Mouse (Mus musculus): ENCODE measurements around the gene Tmco4.

The Tmco4 gene

DNA sequence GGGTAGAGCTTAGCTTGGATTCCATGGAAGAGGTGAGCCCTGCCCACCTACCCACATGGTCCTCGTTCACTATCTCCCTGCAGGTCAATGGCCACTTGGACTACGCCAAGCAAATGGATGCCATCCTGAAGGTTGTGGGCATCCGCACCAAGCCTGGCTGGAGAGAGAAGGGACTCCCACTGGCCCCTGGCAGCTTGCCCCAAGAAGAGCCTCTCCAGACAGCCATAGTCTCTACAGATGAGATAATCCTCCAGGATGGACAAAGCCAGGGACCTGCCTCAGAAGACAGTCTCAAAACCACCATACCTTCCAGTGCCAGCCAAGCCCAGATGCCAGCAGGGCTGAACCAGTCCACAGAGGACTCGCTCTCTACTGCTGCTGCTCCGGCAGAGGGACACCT, 85.3 kb downstream of the Tmco4 start:
- no peak for DNase-seq (ENCODE audit: low spot score)

DNA sequence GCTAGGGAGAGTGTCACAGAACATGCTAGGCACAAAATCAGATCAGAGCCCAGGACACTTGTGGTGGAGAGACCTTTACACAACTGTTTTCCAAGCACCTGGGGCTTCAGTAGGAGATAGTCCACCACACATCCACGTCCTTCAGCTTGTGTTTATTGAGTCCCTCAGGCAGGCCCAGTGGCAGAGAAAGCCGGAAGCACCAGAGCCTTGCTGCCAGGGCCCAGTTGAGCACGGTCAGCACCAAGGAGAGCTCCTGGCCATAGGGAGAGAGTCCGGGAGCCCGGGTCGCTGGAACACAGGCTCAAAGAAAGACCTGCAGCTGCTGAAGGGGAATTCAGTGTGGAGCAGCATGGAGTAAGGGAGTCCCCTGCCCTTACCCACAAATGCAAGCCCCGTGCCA, 86.9 kb downstream of the Tmco4 start:
- no peak for DNase-seq (ENCODE audit: low spot score)

DNA sequence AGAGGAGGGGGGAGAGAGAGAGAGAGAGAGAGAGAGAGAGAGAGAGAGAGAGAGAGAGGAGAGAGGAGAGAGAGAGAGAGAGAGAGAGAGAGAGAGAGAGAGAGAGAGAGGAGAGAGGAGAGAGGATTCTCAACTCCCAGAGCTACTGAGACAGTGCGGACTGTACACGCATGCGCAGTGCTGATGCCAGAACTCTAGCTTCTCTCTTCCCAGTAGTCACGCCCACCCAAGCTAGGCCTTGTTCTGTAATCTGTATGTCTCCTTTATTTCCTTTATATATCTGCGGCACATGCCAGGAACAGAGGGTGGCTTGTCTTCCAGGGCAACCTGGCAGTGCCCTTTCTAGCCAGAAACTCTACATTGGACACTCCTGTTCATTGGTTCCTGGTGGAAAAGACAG, 92.1 kb downstream of the Tmco4 start:
- no peak for DNase-seq (ENCODE audit: low spot score)

DNA sequence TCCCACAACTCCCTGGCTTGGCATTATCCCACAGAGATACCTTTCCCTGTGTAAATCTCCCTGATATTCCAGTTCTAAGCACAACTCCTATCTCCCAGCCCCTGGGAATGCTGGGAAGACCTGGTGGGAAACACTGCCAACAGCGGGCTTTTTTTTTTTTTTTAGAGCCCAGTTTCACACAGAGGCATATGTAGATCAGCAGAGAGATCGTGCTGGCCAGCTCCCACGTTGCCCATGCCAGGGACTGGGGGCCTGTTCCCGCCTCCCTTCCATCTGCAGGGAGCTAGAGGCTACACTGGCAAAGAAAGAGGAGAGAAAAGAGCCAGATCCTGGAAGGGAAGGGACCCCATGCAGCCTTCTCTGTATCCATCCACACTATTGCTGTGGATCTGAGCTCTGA, 95.6 kb downstream of the Tmco4 start:
- no peak for DNase-seq (ENCODE audit: low spot score)

DNA sequence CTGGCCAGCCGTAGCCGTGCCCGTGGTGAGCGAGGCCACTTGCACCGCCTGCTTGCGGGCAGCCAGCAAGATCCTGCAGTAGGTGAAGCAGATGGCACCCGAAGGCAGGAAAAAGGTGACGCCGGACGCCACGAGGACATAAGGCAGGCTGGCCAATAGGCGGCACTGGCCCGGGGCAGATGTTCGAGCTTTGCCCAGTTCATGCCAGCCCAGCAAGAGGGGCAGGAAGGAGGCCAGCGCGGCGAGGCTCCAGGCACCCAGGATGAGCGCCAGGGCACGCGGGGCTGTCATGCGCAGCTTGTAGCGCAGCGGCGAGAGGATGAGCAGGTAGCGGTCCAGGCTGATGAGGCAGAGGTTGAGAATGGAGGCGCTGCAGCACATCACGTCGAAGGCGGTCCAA, 101.4 kb downstream of the Tmco4 start:
- DNase-seq (ENCODE audit: low spot score), result no peak

DNA sequence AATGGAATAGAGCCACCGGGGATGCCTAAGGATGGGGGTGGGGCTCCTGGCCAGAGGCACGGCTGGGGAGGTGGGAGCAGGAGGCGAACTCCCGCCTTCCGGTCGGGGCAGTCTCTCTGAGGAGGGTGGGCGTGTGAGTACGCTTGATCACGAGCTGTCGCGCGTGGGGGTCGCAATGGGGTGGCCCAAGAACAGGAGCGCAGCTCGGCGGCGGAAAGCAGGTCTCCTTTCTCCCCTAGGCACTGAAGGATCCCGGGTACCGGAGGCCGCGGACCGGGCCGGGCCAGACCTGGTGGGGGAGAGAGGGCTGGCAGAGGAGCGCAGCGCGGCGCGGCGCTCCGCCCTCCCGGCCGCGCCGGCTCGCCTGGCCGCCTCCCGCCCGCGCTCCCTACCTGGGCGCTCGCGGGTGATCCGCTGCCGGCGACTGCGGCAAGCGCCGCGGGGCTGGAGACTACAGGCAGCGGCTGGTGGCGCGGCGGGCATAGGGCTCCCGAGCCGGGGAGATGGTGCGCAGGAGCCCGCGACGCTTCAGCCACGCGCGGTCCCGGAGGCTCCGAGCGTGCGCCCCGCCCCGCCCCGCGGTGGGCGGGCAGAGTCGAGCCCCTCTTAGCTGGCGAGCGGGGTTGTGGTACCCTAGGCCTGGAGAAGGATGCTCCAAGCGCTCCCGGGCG, 102.5 kb downstream of the Tmco4 start, which contains the start of gene Htr6:
Gene Htr6, minus strand, starts transcription at position 530 of the 671 bp plus-strand sequence.
- DNase-seq (ENCODE audit: low spot score), result no peak

DNA sequence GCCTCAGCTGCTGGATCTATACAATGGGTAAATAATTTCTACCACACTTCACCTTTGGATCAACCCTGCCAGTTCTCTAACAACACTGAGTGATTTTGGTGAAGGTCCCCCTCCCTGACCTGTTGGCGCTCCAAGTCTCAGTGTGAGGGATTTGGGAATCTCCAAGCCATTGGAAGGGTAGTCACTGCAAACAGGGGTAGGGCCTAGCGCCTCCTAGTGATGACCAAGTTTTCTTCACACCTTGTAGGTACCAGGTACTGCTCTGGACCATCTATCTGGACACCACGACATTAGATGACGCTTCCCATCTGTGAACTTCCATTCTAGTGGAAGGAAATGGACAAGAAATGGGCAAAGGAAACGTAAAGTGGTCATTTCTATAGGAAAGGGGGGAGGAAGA, 103.2 kb downstream of the Tmco4 start:
- no peak for DNase-seq (ENCODE audit: low spot score)

DNA sequence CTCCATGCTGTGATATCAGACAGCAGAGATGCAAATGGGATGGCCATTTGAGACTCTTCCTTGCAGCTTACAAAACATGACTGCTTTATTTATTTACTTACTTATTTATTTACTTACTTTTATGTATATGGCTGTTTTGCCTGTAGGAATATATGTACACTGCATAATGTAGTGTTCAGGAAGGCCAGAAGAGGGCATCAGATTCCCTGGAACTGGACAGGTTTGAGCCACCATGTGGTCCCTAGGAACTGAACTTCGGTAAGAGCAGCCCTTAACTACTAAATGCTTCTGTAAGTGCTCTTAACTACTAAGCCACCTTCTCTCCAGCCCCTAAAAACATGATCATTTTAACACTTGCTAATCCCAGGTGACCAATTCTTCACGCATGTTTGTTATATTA, 105.6 kb downstream of the Tmco4 start:
- no peak for DNase-seq (ENCODE audit: low spot score)

DNA sequence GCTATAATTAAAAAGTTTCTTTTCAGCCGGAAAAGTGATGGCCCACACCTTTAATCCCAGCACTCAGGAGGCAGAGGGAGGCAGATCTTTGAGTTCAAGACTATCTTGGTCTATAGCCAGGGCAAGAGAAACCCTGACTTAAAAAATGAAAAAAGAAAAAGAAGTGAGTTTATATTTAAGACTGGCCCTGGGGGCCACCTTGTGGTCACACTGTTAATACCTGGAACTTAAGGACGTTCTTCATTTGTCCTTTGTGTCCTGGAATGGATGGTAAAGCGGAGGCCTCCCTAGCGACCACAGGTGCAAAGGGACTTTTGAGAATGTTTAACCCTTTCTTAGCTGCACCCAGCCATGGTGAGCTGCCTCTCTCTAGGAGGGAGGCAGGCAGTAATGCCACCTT, 106.0 kb downstream of the Tmco4 start:
- no peak for DNase-seq (ENCODE audit: low spot score)

DNA sequence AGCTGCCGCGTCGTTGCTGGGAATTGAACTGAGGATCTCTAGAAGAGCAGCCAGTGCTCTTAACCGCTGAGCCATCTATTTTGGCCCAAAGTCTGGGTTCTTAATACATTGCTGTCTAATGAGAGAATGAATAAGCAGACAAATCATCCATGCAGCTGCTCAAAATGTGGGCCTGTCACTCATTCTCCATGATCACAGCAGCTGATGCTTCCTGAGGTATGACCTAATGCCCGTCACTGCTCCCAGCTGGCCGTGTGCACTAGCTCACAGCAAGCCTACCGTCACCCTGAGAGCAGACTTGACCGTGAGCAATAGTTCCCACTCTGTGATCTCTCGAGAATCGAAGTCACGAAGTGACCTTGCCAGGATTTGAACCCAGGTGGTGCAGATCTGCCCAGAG, 106.8 kb downstream of the Tmco4 start:
- no peak for DNase-seq (ENCODE audit: low spot score)

DNA sequence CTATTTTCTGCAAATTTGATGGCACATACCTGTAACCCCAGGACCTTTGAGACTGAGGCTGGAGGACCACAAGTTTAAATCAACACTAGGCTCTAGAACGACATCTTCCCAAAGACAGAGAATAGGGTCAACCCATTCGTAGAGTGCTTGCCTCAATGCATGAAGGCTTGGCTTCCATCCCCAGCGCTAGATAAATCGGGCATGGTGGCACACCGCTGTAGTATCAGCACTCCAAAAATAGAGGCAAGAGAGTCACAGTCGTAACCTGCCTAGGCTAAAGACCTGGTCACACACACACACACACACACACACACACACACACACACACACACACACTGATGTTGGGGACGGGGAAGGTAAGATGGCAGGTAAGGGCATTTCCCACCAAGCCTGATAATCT, 107.6 kb downstream of the Tmco4 start:
- DNase-seq (ENCODE audit: low spot score), result no peak

DNA sequence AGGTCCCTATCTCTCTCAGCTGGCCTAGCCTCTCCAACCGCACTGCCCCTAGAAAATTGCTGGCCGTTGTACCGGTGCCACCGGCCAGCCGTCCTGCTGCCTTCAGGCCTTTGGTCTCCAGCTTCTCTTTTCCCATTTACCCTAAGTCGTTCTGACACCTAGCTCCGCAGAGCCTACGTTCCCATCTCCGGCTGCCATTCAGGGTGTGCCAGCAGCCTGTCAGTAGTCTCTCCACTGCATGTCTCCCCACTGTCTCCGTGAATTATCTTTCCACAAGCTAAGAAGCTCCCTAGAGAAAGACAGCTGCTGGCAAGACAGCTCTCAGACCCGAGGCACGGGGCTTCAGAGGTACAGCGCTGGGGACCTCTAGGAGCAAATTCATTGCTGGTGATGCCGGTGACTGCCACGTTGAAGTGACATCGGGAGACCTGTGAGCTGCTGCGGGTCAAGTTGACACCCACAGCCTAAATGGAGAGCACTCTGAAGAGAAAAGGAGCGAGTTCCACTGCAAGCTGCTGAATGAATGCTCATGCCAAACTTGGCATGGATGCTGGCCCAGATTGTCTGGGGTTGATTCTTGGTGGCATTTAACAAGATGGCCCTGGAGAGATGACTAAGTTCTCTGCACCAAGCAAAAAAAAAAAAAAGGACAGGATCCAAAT, 108.7 kb downstream of the Tmco4 start:
- no peak for DNase-seq (ENCODE audit: low spot score)

DNA sequence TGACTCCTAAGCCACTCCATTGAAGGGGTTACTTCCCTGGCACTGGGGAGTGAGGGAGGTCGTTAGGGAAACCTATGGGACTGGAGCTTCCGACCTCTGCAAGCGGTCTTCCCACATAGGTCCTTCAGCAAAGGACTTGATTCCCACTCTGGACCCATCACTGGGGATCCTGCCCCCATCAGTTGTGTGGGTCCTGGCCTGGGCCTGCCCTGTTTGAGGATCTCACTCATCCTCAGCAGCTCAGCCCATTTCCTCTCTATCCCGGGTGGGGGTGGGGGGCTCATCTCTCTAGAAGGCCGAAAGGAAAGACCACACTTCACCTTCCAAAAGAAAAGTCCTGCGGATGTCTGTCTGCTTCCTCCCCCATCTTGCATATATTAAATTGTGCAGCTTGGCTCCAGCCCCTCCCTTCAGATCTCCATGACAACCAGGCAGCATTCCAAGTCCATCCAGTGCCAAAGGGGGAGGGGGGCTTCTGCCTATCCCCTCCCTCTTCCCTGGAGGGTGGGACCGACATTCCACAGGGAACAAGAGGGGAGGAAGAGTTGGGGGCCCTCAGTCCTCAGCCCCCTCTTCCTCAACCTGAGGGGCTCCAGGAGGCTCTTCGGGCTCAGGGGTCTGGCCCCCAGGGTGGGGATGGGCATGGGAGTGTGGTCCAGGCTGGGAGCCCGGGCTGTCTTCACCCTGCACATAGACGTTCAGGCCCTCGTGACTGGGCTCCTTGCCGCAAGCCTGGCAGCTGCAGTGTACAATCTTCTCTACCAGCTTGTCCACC, 110.3 kb downstream of the Tmco4 start:
- no peak for DNase-seq (ENCODE audit: low spot score)

DNA sequence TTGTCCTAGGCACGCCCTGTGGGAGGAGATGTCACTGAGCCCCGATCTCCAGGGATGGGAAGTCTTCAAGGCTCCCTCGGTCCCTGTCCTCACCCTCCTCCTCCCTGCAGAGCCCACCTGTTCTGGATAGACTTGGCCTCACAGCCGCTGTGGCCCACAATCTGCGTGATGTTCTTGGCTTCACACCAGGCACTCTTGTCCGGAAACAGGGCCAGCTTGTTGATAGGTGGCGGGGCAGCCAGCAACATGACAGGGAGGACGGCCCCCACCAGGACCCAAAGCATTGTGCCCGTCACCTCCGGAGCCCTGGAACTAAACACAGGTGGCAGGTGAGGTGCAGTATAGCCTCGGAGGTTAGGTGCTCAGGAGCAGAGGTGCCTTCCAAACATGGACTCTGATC, 112.6 kb downstream of the Tmco4 start:
- no peak for DNase-seq (ENCODE audit: low spot score)

DNA sequence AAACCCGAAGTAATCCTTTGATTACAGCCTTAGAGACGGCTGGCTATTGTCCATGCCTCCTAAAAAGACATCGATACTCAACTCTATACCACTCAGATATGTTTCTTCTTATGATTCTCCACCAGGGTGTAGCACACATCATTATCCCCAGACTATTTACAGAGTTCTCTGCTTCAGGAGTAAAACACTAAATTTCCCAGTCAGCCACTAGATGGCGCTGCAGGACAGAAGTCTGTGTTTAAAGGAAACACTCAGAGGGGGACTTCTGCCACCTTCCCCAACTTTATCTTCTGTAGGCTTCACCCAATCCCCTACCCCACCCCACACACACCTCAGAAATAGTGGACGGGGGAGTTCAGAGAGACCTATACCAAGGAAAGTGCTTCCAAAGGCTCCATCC, 113.3 kb downstream of the Tmco4 start:
- peak; percentile 61 for DNase-seq (ENCODE audit: low spot score)

DNA sequence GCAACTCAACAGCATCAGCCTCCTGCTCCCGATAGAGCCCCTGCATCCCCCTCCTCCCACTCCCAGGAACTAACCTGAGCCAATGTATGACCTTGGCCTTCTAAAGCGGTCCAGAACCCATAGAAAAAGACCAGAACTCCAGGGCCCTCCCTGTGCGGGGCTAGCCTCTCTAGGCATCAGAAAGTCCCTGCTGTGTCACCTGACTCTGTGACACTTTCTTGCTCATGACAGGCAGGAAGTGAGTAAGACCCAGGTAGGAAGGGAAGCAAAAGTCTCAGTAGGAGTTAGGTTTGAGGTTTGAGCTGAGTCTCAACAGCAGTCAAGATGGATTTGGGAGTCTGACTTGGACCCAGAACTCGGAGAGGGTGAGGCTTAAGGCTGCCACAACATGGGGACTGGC, 114.3 kb downstream of the Tmco4 start:
- DNase-seq (ENCODE audit: low spot score), result no peak

DNA sequence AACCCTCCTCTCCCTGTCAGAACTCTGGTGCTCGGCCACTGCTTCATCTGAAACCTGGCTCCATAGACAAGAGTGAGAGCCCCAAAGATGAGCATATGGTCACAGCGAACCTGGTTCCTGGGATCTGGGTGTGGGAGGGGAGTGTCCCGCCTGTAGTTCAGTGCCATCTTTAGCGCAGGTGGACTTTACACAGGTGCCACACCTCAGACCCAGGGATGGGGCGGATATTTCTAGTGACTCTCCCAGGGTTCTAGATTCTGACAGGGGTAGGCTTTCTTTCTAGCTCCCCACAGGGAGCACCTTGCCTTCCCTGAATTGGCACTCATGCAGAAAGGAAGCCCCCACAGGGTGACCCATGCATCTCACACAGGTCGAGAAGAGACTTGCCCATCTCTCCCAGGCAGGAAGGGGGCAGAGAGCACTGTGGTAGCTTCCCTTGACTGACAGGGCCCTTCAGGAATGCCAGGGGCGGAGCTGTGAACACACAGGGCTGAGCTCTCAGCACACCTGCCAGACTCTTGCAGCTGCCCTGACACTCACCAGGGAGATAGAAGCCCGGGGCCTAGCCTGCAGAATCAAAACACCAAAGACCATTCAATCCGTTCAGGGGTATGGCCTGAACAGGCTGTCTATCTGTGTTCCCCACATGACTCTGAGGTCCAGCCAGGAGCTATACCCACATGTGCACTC, 116.4 kb downstream of the Tmco4 start:
- DNase-seq (ENCODE audit: low spot score), result no peak

DNA sequence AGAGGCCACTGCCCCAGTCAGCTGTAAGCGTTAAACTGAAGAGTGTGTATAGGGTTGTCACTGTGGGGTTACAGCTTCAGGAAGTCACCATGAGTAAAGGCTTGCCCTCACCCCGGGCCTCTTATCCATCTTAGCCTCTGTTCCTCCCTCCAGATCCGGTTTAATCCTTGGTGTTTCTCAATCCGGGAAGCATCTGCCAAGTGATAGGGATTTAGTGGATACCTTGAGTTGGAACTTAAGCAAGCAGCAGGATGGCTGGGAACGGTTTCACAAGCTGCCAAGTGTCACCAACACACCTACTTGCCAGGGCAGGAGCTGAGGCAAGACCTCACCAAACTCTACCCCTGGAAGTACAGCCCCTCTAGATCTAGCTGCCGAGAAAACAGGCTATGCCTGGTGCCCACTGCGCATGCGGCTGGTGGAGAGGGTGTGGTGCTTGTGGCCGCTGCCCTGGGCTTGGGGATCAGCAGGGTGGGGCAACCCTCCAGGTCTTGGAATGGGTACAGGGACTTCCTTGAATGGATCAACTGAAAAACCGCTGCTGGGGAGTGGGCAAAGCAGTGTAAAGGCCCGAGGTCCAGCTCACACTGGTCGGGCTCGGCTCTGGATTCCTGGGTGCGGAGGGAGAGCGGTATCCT, 117.7 kb downstream of the Tmco4 start:
- DNase-seq (ENCODE audit: low spot score), result no peak

DNA sequence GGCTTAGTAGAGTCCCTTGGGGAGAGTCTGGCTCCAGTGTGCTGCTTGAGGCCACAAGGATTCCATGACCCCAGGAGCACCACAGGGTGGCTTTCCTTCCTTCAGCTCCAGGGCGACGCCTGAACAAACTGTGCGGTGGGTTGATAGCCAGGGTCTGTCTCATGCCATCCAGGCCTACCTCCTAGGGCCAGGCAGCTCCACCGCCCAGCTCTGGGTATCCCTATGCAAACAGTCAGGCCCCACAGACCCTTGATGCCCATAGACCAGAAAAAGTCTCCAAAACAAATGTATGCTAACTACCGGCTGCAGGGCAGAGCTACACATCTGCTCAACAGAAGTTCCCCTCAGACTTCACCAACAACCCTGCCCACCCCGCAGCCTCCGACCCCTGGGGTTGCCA, 118.4 kb downstream of the Tmco4 start:
- DNase-seq (ENCODE audit: low spot score), result no peak

DNA sequence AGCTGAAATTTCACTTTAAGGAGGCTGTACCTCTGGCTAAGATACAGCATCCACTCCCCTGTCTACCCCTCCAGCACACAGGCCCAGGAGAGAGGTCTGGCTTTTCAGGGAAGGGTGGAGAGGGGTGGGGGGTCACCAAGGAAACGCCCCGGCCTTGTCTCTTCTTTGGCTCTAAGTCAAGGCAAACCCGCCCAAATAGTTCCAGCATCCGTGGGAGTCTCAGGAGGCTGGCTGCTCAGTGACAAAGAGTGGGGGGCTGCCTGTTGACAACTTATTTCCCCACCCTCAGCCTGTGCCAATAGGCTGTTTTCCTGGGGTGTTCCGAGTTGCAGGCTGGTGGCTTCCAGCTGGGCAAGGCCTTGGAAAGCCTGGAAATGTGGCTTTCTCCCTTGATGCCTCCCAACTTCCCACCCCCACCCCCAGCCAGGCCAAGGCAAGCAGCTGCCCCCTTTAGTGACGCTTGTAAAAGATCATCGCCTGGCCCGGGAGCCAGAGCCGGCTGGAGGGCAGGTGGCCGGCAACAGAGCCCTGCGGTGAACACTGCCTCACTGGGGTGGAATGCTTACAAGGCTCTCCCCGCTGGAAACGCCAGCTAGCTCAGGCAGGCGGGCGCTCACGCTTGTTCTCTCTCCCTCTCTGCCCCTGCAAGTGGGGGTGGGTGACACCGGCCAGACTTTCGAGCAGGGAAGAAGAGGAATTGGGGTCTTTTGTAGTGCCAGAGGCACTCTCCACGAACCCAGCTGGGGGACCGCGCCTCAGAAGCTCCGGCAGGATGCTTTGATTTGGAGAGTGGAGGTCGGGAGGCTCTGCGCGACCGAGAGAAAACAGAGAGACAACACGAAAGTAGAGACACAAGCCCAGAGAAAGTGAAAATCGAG, 119.0 kb downstream of the Tmco4 start:
- no peak for DNase-seq (ENCODE audit: low spot score)
